Mouse (Mus musculus) brown adipose tissue, adult 24 weeks (tissue): ENCODE measurements at regions not wholly inside any gene's neighbourhood (a gene's known extent, or its start where the extent isn't known, plus 50 kb on each side); places are given as distances from the start of the nearest gene placed in this dataset.

Source experiments
- H3K27ac ChIP-seq: fragments of 200-500 bp; replicated peaks from 2 replicates; pipeline ENCODE4 v1.5.1; 2012; ENCODE audit warnings: low read depth, mild to moderate bottlenecking, low read length
- H3K4me1 ChIP-seq: fragments of 200-500 bp; 2 replicates; pipeline ENCODE4 v1.6.1; 2012; ENCODE audit warnings: low read length, mixed read lengths; ENCODE audit not compliant: control insufficient read depth, insufficient read depth, insufficient read length
- H3K4me3 ChIP-seq: fragments of 200-500 bp; 2 replicates; pipeline ENCODE4 v1.5.1; 2012; ENCODE audit warnings: low read depth, mild to moderate bottlenecking, low read length, moderate library complexity; ENCODE audit not compliant: insufficient read depth

DNA sequence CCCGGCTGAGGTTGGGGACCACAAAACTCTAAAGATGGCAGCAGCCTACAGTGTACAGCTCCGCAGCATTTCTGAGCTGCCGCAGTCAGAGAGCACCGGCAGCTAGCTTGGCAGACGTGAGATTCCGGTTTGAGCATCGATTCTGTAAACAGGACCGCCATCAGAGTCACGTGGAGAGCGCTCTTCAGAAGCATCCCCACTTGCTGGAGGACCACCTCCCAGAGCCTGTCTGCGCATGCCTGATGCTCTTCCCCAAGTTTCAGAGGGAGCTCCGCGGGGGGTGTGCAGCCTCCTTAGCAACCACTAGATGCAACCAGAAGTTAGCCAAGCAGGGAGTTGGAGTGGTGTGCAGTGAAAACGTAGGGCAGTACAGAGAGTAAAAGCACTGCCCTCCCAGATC, 52.7 kb upstream of the Daam1 start:
- Histone ChIP-seq H3K4me1 (no peaks in the 10 kb centered on the region; the same call in 1 of the 2 replicates), H3K4me3 (no peak overlapping the region), H3K27ac (no peak overlapping the region)

DNA sequence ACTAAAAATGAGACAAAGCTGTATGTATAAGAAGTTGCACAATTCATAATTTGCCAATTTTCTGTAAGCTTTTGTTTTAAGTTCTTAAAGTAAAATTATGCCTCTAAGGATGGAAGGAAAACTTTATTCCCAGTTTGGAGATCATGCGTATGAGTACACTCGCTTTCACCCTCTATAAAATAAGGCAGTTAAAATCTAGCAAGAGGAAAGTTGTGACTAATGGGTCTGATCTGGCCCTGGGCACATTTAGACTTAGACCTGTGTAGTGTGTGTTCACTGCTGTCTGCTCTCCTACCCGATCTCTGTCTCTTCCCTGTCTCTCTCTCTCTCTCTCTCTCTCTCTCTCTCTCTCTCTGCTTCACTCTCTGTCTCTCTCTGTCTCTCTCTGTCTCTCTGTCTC, 51.9 kb upstream of the Daam1 start:
- H3K4me1 ChIP-seq, result no peaks in the 10 kb centered on the region; the same call in 1 of the 2 replicates
- H3K27ac ChIP-seq, result no peak overlapping the region

DNA sequence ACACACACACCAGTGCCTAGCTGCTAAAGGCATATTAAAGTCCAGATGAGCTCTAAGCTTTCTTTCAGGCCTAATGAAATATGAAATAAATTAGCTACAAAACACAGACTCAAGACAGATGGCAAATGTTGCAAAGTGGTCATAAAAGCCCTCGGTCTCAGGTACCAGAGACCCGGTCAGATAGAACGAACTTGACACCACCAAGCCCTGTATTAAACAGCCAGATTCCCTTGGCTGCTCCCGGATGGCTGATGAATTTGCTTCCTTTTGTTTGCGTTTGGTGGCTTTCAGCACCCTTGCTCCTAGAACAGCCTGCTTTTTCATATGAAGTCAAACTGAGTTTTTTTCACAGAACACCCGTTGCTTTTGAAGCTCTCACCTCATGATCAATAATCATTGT, 51.5 kb upstream of the Daam1 start:
- H3K4me1 ChIP-seq, result no peaks in the 10 kb centered on the region; the same call in 1 of the 2 replicates
- H3K27ac ChIP-seq, result no peak overlapping the region
- H3K4me3 ChIP-seq, result no peak overlapping the region

More for the DNA sequence above, 51.9 kb upstream of the Daam1 start:
- H3K4me3 ChIP-seq, result no peak overlapping the region
